Mouse (Mus musculus): ENCODE results near the gene Ccm2l.
A peak's percentile ranks its signal among the peaks of the same experiment; 100 is the strongest.

Ccm2l gene

DNA sequence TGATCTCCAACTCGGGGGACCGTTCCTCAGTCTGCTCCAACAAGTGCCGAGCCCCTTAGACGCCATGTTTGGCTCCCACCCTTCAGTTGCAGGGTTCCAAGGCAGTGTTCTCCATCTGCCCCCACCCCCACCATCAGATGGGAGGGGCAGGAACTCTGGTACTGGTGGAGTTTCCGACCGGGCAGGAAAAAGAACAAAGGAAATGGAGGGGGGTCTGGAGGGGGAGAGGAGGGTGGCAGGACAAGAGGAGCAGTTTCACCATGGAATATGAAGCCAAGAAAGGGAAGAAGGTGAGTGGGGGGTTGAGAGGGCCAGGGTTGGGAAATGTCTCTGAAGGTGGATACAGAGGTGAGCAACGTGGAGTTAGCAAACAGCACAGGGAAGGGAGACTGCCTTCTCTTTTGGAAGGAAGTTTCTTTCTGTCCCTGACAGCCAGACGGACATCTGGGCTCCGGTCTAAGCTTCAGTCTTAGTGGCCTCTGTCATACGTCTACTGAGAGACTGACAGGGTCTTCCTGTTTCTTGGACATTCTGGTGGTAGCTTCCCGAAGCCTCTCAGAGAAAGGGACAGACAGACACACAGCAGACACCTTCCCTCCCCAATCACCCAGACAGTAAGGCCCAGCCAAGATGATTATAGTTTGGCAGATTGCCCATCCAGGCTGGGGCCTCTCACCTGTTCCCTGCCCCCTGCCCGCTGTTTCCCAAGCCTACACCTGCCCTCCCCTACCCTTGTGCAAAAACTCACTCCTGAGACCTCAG lies at the start of gene Ccm2l:
Gene Ccm2l (plus strand): TSS at position 209 of the 762 bp plus-strand sequence.
- DNase-seq = peak; percentile 99

DNA sequence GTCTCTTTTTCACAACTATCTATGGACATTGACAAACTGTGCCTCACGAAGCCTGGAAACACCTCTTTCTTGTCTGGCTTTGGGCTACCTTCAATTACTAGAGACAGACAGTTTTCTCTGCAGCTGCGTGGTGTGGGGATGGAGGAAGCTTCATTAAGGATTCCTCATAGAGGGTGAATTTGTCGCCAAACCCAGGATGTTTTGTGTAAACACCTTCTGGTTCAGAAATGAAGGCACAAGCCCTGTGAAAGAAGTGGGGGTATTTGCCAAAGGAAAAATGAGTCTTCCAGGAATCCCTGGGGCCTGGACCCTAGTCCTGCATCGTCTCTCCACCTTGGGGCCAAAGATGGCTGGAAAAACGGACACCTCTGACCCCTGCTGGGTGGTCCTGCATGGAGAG lies 49.0 kb upstream of the Ccm2l start:
- DNase-seq = no peak

- no peak for DNase-seq
These were observed 46.4 kb upstream of the Ccm2l start for GRCm38 (mm10) chr2:153019355-153019754.

DNA sequence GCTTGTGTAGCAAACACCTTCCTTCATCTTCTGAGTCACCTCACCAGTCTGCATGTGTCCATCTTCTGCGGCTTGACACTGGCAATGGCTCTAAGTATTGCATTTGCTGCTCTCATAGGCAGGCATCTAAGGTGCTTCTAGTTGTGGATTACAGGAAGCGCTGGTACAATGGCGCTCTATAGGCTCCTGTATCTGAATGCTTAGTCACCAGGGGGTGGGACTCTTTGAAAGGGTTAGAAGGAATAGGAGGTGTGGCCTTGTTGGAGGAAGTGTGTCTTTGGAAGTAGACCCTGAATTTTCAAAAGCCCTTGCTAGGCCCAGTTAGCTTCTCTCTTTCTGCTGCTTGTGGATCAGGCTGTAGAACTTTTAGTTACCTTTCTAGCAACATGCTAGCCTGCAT lies 44.6 kb upstream of the Ccm2l start:
- no peak for DNase-seq

DNA sequence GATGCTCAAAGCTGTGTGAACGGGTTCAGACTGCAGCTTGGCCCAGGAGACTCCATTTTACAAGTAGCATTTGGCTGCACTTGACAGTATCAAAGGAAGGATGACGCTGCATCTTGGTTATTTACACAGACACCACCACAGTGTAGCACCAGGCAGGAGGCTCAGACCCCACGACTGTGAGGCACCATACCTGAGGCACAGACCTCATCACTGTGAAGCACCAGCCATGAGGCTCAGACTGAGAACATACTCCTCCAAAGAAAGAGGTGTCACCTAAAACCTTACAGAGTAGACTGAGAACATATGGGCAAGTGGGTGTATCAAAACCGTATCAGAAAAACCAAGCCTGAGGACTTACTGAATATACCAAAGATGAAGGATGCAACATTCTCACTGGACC lies 42.9 kb upstream of the Ccm2l start:
- DNase-seq = no peak

DNA sequence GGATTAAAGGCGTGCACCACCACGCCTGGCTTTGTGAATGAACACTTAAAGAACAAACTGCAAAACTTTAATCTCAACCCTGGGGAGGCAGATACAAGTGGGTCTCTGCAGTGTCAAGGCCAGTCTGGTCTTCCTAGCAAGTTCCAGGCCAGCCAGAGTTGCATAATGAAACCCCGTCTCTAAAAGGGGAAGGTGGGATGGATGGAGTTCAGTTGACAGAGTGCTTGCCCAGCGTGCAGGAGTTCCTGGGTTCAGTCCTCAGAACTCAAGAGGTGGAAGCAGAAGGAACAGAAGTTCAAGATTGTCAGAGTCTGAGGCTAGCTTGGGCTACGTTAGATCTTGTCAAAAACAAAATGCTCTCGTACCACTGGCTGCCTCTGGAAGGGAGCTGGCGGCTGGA lies 39.7 kb upstream of the Ccm2l start:
- DNase-seq = no peak

DNA sequence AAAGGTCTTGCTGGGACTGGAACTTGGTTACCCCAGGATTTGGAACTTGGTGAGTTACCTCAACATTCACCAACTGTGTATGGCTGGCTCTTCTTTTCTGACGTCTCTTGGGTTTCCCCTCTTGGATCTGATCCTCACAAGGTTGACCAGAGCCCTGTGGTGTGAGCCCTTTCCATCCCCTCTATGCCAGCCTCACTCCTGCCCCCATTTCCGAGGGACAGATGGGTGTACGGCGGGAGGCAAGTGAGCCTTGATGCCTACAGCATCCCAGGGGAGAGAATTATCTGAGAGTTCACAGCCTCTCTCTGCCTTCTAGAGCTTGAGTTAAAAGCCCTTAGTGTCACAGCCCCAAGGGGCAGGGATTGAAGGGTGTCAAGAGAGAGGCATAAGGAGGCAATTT lies 38.3 kb upstream of the Ccm2l start:
- no peak for DNase-seq

DNA sequence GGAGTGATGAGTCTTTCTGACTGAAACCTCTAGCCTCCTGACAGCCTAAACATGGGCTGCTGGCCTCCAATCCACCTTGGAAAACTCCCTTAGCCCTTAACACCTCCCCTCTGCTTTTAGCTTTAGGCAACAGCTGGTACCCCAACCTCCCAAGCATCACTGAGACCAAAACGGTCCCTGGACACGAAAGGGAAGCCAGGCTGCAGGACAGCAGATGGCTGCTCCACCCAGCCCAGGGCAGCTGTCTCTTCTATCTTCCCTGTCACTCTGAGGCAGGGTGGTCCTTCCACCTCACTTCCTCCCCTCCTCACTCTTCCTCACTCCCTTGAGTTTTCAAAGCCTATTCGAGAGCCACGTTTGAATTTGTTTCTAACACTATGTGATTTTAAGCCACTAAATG lies 35.3 kb upstream of the Ccm2l start:
- DNase-seq = no peak

DNA sequence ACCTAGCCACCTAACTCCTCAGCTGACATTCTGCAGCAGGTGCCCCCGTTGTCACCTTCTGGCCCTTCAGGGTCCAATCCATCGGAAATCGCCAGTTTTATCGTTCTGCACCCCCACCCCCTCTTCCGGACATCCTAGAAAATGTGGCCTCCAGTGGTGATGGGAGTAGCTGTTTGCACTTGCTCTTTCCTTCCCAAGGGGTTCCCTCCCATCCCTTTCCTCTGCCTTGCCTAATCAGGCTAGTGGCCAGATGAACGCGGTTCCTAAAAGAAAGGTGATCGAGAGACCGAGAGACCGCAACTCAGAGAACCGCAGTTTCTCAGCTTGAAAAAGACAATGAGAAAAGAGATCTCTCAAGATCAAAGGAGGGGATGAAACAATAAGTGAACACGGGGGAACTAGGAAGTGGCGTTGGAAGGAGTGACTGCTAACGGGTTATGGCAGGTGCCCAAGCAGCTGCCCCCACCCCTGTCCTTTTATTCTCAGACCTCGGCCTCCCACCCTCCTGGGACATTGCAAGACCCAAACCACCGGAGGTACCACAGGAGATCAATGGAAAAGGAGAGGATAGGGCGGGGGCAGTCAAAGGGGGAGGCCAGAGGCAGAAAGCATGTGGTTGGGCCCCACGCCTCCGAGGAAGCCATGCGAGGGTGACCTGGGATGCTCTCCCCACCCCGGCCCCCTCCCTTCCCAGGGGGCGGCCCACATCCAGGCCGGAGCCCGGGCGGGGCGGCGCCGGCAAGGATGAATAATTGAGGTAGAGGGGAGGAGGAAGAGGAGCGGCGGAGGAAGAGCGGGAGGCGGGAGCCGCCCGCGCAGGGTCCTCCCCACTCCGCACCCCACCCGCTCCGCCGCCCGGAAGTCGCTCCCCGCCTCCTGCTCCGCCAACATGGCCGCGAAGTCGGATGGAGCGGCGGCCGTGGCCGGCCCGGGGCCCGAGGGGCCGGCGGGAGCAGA lies 34.4 kb upstream of the Ccm2l start, which contains the start of gene Xkr7:
Gene Xkr7 (plus strand): TSS at position 727 of the 957 bp plus-strand sequence.
- no peak for DNase-seq

- DNase-seq = peak; percentile 92
These were observed 33.5 kb upstream of the Ccm2l start for GRCm38 (mm10) chr2:153032083-153032842.

- DNase-seq = no peak
These were observed 32.8 kb upstream of the Ccm2l start for GRCm38 (mm10) chr2:153032973-153033372.

DNA sequence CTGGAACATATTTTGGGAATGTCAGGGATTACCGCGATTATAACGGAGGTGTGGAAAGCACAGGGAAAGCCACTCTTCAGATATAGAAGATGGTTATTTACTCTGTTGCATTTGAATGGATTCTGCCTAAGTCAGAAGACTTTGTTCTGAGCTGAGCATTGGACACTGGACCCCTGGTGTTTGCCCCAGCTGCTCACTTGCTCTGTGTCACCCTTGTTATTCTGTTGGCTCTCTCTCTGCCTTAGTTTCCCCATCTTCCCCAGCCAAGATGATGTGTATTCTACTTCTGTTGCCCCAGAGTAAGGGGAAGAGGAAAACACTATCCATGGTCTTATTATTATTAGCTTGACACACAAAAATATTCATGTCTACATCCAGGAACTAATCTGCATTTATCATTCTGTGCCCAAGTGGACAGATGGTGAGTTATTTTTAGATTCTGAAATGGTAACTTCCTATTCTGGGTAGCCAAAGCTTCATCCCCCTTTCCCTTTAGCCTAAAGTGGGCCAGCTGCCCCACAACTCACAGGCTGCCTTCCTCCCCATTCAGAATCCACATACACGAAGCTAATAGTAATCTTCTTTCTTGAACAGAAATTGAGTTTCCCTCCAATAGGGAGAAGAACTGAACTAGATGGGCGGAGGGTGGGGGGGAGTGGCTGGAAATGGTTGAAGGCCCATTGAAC lies 32.1 kb upstream of the Ccm2l start:
- DNase-seq = no peak

GRCm38 (mm10) chr2:153036690-153037089 lies 29.1 kb upstream of the Ccm2l start:
- no peak for DNase-seq

DNA sequence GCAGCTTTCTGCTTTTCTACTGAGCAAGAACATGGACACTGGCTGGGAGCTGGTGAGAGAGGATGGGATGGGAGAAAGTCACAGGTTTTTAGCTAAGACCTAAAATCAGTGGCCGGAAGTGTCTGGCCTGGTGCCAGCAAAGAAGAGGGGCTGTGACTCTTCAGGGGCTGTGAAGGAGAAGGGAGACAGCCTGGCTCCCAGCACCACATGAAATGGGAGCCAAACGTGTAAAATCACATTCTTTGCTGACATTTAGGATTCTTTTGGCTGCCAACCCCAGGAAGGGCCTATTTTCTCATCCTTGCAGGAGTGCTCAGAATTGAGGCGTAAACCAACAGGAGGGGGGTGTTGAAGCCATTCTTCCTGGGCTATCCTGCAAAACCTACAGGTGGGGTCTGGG lies 21.9 kb upstream of the Ccm2l start:
- DNase-seq = no peak

GRCm38 (mm10) chr2:153045884-153046299 lies 19.9 kb upstream of the Ccm2l start:
- DNase-seq = no peak

DNA sequence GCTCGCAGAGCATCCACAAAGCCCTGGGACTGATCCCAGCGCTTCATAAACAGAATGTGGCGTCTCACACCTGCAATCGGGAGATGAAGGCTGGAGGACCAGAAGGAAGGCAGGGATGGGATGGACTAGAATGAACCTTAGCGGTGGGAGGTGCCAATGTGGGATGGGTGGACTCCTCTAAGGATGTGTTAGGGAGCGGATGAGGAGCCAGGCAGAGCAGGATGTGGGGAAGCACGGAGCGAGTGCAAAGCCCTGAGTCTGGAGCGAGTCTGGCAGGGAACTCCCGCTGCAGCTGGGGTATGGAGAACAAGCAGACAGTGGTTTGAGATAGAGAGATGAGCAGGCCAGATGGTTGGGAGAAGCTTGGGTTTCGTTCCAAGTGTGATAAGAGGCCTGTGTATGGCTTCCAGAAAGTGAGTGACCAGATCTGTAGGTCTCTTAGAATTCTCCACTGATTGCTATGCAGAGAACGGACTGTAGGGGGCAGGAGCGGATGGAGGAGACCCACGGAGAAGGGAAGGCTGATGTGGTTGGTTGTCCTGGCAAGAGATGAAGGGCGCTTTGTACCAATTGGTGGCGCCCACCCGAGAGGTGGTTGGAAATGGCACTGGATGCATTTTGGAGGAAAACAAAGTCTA lies 17.8 kb upstream of the Ccm2l start:
- DNase-seq = no peak

DNA sequence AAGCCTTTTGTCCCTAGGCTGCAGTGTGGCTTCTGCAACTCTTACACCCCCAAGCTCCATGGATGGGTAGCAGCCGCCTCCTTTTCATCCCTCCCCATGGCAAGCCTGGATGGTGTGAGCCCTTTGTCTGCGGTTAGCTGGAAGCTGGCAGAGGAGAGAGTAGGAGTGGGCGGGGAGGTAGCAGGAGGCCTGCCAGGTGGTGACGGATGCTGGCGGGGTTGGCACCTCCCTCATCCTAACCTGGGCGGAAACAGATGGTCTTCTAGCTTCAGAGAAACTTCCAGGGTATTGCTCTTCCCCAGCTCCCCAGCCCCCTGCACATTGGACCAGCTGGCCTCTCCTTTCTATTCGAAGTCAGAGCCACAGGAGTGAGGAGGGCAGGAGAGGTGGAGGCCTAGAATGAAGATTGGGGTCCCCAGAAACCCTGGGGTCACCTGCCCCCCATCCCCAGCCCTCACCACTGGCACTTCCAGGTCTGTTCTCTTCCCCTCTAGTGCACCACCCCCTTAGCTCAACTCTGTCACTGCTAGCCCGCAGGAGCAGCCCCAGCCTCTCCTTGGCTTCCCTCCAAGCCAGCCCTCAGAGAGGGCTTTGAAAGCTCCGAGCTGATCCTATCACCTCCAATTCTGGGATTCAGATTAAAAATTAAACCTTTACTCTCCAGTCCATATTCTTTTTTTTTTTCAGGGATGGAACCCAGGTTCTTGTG lies 16.3 kb upstream of the Ccm2l start:
- DNase-seq = no peak

- DNase-seq = no peak
These were observed 15.8 kb upstream of the Ccm2l start for GRCm38 (mm10) chr2:153049997-153050358.

DNA sequence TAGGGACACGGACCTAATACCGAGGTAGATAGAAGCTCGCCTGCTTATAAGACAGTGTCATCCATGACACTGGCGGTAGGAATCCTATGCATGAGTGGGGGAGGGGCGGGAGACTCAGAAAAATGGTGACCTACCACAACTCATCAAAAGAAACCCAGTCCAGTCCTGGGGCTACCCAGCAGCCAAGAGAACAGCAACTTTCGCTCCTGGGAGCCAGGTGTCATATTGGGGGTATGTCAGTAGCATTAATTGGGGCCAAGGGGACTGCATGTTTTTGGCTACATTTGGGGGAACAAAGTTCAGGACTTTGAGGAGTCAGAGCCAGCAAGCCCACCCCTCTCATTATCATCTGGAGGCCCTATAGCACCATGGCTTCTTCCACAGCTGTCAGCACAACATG lies 14.7 kb upstream of the Ccm2l start:
- DNase-seq = no peak

GRCm38 (mm10) chr2:153051537-153051936 lies 14.2 kb upstream of the Ccm2l start:
- DNase-seq = no peak

DNA sequence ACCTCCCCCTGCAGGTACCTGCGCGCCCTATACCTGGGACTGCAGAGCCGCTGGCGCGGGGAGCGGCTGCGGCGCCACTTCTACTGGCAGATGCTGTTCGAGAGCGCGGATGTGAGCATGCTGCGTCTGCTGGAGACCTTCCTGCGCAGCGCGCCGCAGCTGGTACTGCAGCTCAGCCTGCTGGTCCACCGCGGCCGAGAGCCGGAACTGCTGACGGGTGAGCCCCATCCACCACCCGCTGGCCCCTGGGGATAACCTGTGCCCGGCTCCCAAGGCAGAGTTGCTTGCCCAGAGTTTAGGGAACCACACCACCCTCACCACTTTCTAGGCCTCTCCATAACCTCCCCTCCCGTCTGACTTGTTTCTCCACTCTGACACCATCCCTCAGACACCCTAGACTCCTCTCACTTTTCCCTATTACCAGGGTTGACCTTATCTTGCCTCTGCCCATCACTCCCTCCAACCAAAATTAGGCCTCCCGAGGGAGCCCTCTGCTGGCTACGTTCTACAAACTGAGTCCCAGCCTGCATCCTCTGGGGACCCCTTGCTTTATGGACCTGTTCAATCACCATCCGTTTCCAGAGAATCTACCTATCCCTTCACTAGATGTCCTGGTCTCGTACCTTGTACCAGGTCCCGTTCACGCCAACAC lies 12.9 kb upstream of the Ccm2l start:
- DNase-seq = no peak

Measured in heart, adult 11 months (tissue).